ENCODE assay signal across 8 mouse cellular contexts in the genomic region with DNA sequence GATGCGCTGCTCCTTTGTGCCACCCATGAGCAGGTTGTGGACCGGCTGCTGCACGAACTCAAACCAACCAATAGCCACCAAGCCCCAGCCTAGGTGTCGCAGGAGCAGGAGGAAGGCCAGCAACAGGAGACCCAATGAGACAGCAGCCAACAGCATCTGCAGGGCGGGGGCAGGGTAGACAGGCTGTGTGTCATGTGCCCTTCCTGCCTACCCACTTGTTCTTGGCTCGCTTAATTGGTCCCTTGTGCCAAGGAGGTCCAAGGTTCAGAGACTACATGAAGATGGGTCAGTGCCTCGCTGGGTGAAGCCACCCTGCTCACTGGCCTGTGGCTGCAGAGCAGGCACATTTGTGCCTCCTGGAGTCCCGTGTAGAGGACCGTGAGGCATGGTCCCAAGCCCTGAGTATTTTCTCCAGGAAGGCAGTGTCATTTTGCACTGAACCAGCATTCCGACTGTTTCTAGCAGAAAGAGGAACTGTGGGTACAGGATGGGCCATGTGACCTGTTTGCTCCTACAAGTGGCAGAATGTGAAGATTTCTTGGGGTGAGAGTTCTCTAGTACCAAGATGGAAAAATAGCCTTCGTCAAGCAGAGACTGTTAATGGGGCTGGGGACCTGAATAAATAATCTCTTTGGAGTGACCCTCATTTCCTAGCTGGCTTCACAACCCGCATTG. TPM values are rescaled to one million over a fixed set of nuclear protein-coding genes. Genes with fewer than 3 reads are reported as not detected.
DNase-seq lines count a peak whose midpoint lies in the region; ATAC-seq lines count a peak whose summit lies in the region.

No protein-coding gene starts in this region.

- peak; percentile 95 for DNase-seq in kidney, adult 11 months
- peak; percentile 92 for DNase-seq in Muller cell, postnatal 12 days (ENCODE audit: inconsistent ontology term)
- DNase-seq in cerebellum, adult 9-11 months = peak; percentile 72
- peak; percentile 56 for DNase-seq in lung, postnatal 25 days (ENCODE audit: low spot score)
- no peak for DNase-seq in embryo, embryonic 9.5 days (ENCODE audit: extremely low spot score)
- no peak for DNase-seq in embryo, embryonic 10.5 days (ENCODE audit: low spot score)

- 76% methylated on average over 12 of the region's 12 CpGs for WGBS in kidney, embryonic 14.5 days
- WGBS in hindbrain, embryonic 13.5 days = 86% methylated on average over 12 of the region's 12 CpGs

- peaks cover 21% of the 10 kb centered on the region; the same call in 1 of the 2 replicates for H3K36me3 ChIP-seq in kidney, embryonic 14.5 days (ENCODE audit: control insufficient read depth, insufficient read depth, low read length)
- peaks cover 33% of the 10 kb centered on the region for H3K36me3 ChIP-seq in hindbrain, embryonic 13.5 days

- no peak overlapping the region for H3K9ac ChIP-seq in kidney, embryonic 14.5 days (ENCODE audit: low read depth, low read length)
- H3K9ac ChIP-seq in hindbrain, embryonic 13.5 days = 0 out of 2 replicates have a peak overlapping the region, but pooled peaks have one; percentile 55

- H3K27me3 ChIP-seq in kidney, embryonic 14.5 days (ENCODE audit: control insufficient read depth, insufficient read depth, low read length) = no peaks in the 10 kb centered on the region
- H3K27me3 ChIP-seq in hindbrain, embryonic 13.5 days = no peaks in the 10 kb centered on the region

- H3K4me1 ChIP-seq in kidney, embryonic 14.5 days (ENCODE audit: control insufficient read depth, insufficient read depth, low read length) = peaks cover 29% of the 10 kb centered on the region; the same call in 1 of the 2 replicates
- H3K4me1 ChIP-seq in hindbrain, embryonic 13.5 days (replicated peaks) = peaks cover 46% of the 10 kb centered on the region

- H3K4me3 ChIP-seq in kidney, embryonic 14.5 days (ENCODE audit: low read length) = no peak overlapping the region
- H3K4me3 ChIP-seq in hindbrain, embryonic 13.5 days = no peak overlapping the region

- no peak overlapping the region for H3K4me2 ChIP-seq in kidney, embryonic 14.5 days (replicated peaks; ENCODE audit: low read depth, low read length)
- H3K4me2 ChIP-seq in hindbrain, embryonic 13.5 days = no peak overlapping the region

- ATAC-seq in kidney, embryonic 14.5 days (ENCODE audit: low FRiP score, low TSS enrichment) = no peak
- no peak for ATAC-seq in hindbrain, embryonic 13.5 days (ENCODE audit: low FRiP score)

- no peak overlapping the region for H3K27ac ChIP-seq in kidney, embryonic 14.5 days (ENCODE audit: low read depth, low read length)
- H3K27ac ChIP-seq in hindbrain, embryonic 13.5 days = peak overlapping the region; percentile 60

- no peaks in the 10 kb centered on the region for H3K9me3 ChIP-seq in kidney, embryonic 14.5 days (ENCODE audit: control insufficient read depth, low read length)
- H3K9me3 ChIP-seq in hindbrain, embryonic 13.5 days = no peaks in the 10 kb centered on the region

RNA-seq across cellular contexts. Expression of a gene that starts 14.2 kb away (rescaled TPM):
- polyA plus RNA-seq in kidney, embryonic 14.5 days (2014; fragmentation: Nextera tagmentation; extraction: Ambion mirVana) = 21.9 and 23.6 TPM in 2 replicates
- 26.1 and 27.0 TPM in 2 replicates for polyA plus RNA-seq in hindbrain, embryonic 13.5 days (2015; fragmentation: Nextera tagmentation; extraction: Ambion mirVana)

RNA-seq across cellular contexts. Expression of a gene that starts 14.7 kb away (rescaled TPM):
- 78.7 and 89.0 TPM in 2 replicates for polyA plus RNA-seq in kidney, embryonic 14.5 days (2014; fragmentation: Nextera tagmentation; extraction: Ambion mirVana)
- polyA plus RNA-seq in hindbrain, embryonic 13.5 days (2015; fragmentation: Nextera tagmentation; extraction: Ambion mirVana) = 85.9 and 88.5 TPM in 2 replicates

Comparison
In these comparisons a context has a peak if more than half of its experiments do, and no peak if none do; other contexts are left out.
1. DNase-seq: peak in kidney, adult 11 months (single experiment), Muller cell, postnatal 12 days (single experiment), cerebellum, adult 9-11 months (single experiment) and lung, postnatal 25 days (single experiment); none in embryo, embryonic 9.5 days (single experiment) and embryo, embryonic 10.5 days (single experiment).